Mouse (Mus musculus) cerebellum, postnatal 25 days (tissue): ENCODE data around the gene Rpa1.
A peak's percentile ranks its signal among the peaks of the same experiment; 100 is the strongest.
"Not testable (repeated sequence)": the region's sequence is repeated elsewhere in the genome, so short reads cannot be mapped to it uniquely, and the experiment has no call there.

ENCODE experiments used
- DNase-seq, 2 experiments: peaks; one replicate each; pipeline ENCODE4 v3.0.0; 2021; ENCODE audit warnings: mixed read lengths in 2 of 2

Gene Rpa1

GRCm38 (mm10) chr11:75348199-75348889 lies at the start of gene Rpa1, which contains the start of gene Smyd4:
Gene Rpa1 (minus strand): TSS chr11:75348324.
Gene Smyd4 (plus strand): TSS chr11:75348433.
- DNase-seq: peak; percentile 95 to 98

- no peak for DNase-seq
Measured at GRCm38 (mm10) chr11:75397452-75397851, 49.3 kb upstream of the Rpa1 start.

GRCm38 (mm10) chr11:75395611-75396010 lies 47.5 kb upstream of the Rpa1 start:
- no peak for DNase-seq

- not testable (repeated sequence) for DNase-seq
Measured at GRCm38 (mm10) chr11:75383529-75383928, 35.4 kb upstream of the Rpa1 start.

GRCm38 (mm10) chr11:75378786-75379185 lies 30.7 kb upstream of the Rpa1 start:
- not testable (repeated sequence) for DNase-seq

- DNase-seq: no peak
Measured at GRCm38 (mm10) chr11:75377125-75377524, 29.0 kb upstream of the Rpa1 start.

- no peak for DNase-seq
Measured at GRCm38 (mm10) chr11:75355475-75355874, 7.4 kb upstream of the Rpa1 start.

- DNase-seq: no peak
Measured at GRCm38 (mm10) chr11:75351225-75351624, 3.1 kb upstream of the Rpa1 start.

- DNase-seq: no peak
Measured at GRCm38 (mm10) chr11:75348890-75349261, 752 bp upstream of the Rpa1 start.

- DNase-seq: no peak
Measured at GRCm38 (mm10) chr11:75347596-75347995, 528 bp downstream of the Rpa1 start.

GRCm38 (mm10) chr11:75347188-75347585 lies 937 bp downstream of the Rpa1 start:
- no peak for DNase-seq

GRCm38 (mm10) chr11:75346556-75347187 lies 1.5 kb downstream of the Rpa1 start:
- no peak for DNase-seq

- DNase-seq: no peak
Measured at GRCm38 (mm10) chr11:75344716-75345115, 3.4 kb downstream of the Rpa1 start.

- DNase-seq: no peak
Measured at GRCm38 (mm10) chr11:75344163-75344562, 4.0 kb downstream of the Rpa1 start.

GRCm38 (mm10) chr11:75343096-75343495 lies 5.0 kb downstream of the Rpa1 start:
- no peak for DNase-seq

- DNase-seq: no peak
Measured at GRCm38 (mm10) chr11:75340698-75341345, 7.3 kb downstream of the Rpa1 start.

- DNase-seq: no peak
Measured at GRCm38 (mm10) chr11:75340076-75340475, 8.0 kb downstream of the Rpa1 start.

GRCm38 (mm10) chr11:75337246-75337645 lies 10.9 kb downstream of the Rpa1 start:
- no peak for DNase-seq

- DNase-seq: no peak
Measured at GRCm38 (mm10) chr11:75336676-75337075, 11.4 kb downstream of the Rpa1 start.

GRCm38 (mm10) chr11:75325969-75326311 lies 22.2 kb downstream of the Rpa1 start:
- DNase-seq: no peak

GRCm38 (mm10) chr11:75325116-75325968 lies 22.8 kb downstream of the Rpa1 start:
- DNase-seq: no peak

- DNase-seq: no peak
Measured at GRCm38 (mm10) chr11:75324433-75324832, 23.7 kb downstream of the Rpa1 start.

GRCm38 (mm10) chr11:75323326-75323737 lies 24.8 kb downstream of the Rpa1 start:
- DNase-seq: no peak
